Mouse (Mus musculus) intestine, embryonic 14.5 days (tissue): Measurements from ENCODE around the gene Smim6. TPM values are rescaled to one million over a fixed set of nuclear protein-coding genes. Genes with fewer than 3 reads are reported as not detected.

ENCODE experiments used
- ATAC-seq: fragments of 200-750 bp; cut with Nextera tagmentation; replicated peaks from 2 replicates; pipeline ENCODE4 v1.8.0; 2017; ENCODE audit warnings: low read depth, moderate number of reproducible peaks, moderate TSS enrichment, moderate library complexity; ENCODE audit not compliant: low FRiP score, low TSS enrichment
- DNase-seq: peaks from one replicate; pipeline ENCODE4 v3.0.0-alpha.2; 2018; ENCODE audit warnings: low spot score
- H3K27ac ChIP-seq: fragments of 300-500 bp; sonication (generic); 2 replicates; pipeline ENCODE4 v1.5.1; 2014; ENCODE audit warnings: low read depth, mild to moderate bottlenecking, control low read depth
- H3K27me3 ChIP-seq: fragments of 300-500 bp; sonication (generic); replicated peaks from 2 replicates; pipeline ENCODE4 v1.6.1; 2014; ENCODE audit warnings: low read length, control low read depth; ENCODE audit not compliant: control insufficient read depth, insufficient read depth
- H3K36me3 ChIP-seq: fragments of 300-500 bp; sonication (generic); 2 replicates; pipeline ENCODE4 v1.6.1; 2014; ENCODE audit warnings: low read length, control low read depth; ENCODE audit not compliant: control insufficient read depth, insufficient read depth
- H3K4me1 ChIP-seq: fragments of 300-500 bp; sonication (generic); replicated peaks from 2 replicates; pipeline ENCODE4 v1.6.1; 2014; ENCODE audit warnings: low read length, control low read depth, mixed read lengths; ENCODE audit not compliant: control insufficient read depth, insufficient read depth
- H3K4me2 ChIP-seq: fragments of 300-500 bp; sonication (generic); 2 replicates; pipeline ENCODE4 v1.6.1; 2014; ENCODE audit warnings: low read length
- H3K4me3 ChIP-seq: fragments of 300-500 bp; sonication (generic); 2 replicates; pipeline ENCODE4 v1.5.1; 2014; ENCODE audit warnings: low read depth, low read length, control low read depth, mixed read lengths
- H3K9ac ChIP-seq: fragments of 300-500 bp; sonication (generic); 2 replicates; pipeline ENCODE4 v1.6.1; 2014; ENCODE audit warnings: mild to moderate bottlenecking, low read length
- H3K9me3 ChIP-seq: fragments of 300-500 bp; sonication (generic); 2 replicates; pipeline ENCODE4 v1.6.1; 2016; ENCODE audit warnings: low read length, control low read depth; ENCODE audit not compliant: control insufficient read depth
- WGBS: fragments of 180-500 bp; shearing (Covaris S2); extraction: QIAGEN DNeasy Blood & Tissue Kit; methylation state at CpG from one replicate; pipeline ENCODE4 v1.1.7; 2014; 5-methylcytosine and 5-hydroxymethylcytosine counted together
- polyA plus RNA-seq: library from polyadenylated mRNA; unstranded; fragments of >200 nt; fragmentation: Nextera tagmentation; extraction: Ambion mirVana; gene quantifications from 2 replicates; pipeline ENCODE4 v1.2.1, GENCODE M21; 2014

The Smim6 gene
- polyA plus RNA-seq, 1 experiment from 2014 or later = 24.5 TPM

DNA sequence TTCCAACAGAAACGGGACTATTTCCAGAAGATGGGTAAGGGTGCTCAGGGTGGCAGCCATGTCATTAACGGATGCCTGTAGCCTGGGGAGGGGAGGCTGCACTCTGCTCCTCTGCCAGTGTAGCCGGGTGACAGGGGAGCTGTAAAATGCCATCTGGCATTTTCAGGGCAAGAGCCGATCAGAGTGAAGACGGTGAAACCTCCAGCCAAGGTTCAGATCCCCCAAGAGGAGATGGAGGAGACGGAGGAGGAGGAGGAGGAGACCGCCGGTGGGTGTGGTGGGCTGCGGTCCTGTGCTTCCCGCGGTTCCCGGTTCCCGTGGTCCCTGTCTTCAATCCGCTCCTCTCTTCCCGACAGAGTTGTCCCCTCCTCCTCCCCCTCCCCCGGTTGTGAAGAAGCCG lies 28.6 kb upstream of the Smim6 start:
- Histone ChIP-seq H3K36me3 (no peaks in the 10 kb centered on the region), H3K9ac (0 out of 2 replicates have a peak overlapping the region, but pooled peaks have one; percentile 3), H3K9me3 (no peaks in the 10 kb centered on the region), H3K4me3 (no peak overlapping the region), H3K27ac (no peak overlapping the region), H3K4me2 (peak overlapping the region; percentile 22), H3K4me1 (no peaks in the 10 kb centered on the region), H3K27me3 (no peaks in the 10 kb centered on the region)
- no peak for DNase-seq
- 23% methylated on average over 17 of the region's 17 CpGs for WGBS
- ATAC-seq = no peak

DNA sequence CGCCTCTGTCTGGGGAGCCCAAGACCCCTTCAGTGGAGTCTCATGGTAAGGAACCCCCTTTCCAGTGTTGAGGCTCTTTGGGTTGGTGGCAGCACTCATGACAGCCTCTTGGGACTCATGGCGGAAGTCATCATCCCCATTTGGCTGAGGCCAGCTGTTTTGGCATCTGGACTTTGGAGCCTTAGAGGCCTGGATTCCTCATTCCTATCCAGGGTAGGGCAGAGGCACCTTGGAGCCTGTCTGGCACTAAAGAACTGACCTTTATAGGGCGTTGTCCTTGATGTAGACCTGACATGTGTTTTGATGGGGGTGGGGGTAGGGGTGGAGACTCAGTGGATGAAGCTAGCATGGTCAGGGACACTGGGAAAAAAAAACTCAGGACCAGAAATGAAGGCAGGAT lies 27.5 kb upstream of the Smim6 start:
- H3K36me3 ChIP-seq = no peaks in the 10 kb centered on the region
- no peaks in the 10 kb centered on the region for H3K4me1 ChIP-seq
- H3K4me2 ChIP-seq = no peak overlapping the region
- H3K4me3 ChIP-seq = no peak overlapping the region
- H3K27ac ChIP-seq = no peak overlapping the region
- no peak overlapping the region for H3K9ac ChIP-seq
- ATAC-seq (no peak), DNase-seq (no peak)
- H3K9me3 ChIP-seq = no peaks in the 10 kb centered on the region
- 92% methylated on average over 3 of the region's 3 CpGs for WGBS
- no peaks in the 10 kb centered on the region for H3K27me3 ChIP-seq

DNA sequence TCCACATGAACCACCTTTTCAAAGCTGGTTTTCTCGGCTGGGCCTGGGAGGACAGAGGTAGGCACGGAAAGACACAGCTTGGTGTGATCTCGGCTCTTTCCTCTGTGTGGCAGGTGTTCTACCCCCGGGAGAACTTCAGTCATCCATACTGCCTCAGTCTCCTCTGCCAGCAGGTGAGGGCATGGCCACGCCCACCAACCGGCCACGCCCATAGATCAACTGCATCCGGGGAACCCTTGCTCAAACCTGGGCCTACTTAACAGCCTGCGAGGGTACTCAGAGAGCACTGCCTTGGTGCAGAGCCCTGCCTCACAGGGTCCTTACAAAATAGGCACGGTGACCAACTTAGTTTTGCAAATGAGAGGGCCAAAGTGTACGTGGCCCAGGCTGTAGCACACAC lies 26.5 kb upstream of the Smim6 start:
- H3K4me1 ChIP-seq = no peaks in the 10 kb centered on the region

GRCm38 (mm10) chr11:115886446-115886845 lies 25.4 kb upstream of the Smim6 start:
- 83% methylated on average over 11 of the region's 11 CpGs for WGBS
- Histone ChIP-seq H3K9me3 (no peaks in the 10 kb centered on the region), H3K27ac (no peak overlapping the region), H3K4me3 (no peak overlapping the region), H3K4me1 (no peaks in the 10 kb centered on the region), H3K9ac (no peak overlapping the region), H3K36me3 (no peaks in the 10 kb centered on the region), H3K4me2 (no peak overlapping the region), H3K27me3 (no peaks in the 10 kb centered on the region)
- DNase-seq (no peak), ATAC-seq (no peak)

More for the DNA sequence above, 26.5 kb upstream of the Smim6 start:
- Histone ChIP-seq H3K27me3 (no peaks in the 10 kb centered on the region), H3K36me3 (no peaks in the 10 kb centered on the region), H3K9me3 (no peaks in the 10 kb centered on the region), H3K9ac (no peak overlapping the region), H3K27ac (no peak overlapping the region), H3K4me3 (no peak overlapping the region), H3K4me2 (no peak overlapping the region)
- WGBS = 67% methylated on average over 11 of the region's 11 CpGs
- ATAC-seq (no peak), DNase-seq (no peak)

GRCm38 (mm10) chr11:115888020-115888419 lies 23.8 kb upstream of the Smim6 start:
- no peaks in the 10 kb centered on the region for H3K27me3 ChIP-seq
- H3K9me3 ChIP-seq = no peaks in the 10 kb centered on the region
- H3K4me1 ChIP-seq = no peaks in the 10 kb centered on the region
- no peak overlapping the region for H3K4me2 ChIP-seq
- WGBS = 90% methylated on average over 5 of the region's 5 CpGs
- no peak overlapping the region for H3K27ac ChIP-seq
- DNase-seq (no peak), ATAC-seq (no peak)
- H3K36me3 ChIP-seq = 0 out of 2 replicates have a peak, but pooled peaks cover 4% of the 10 kb centered on the region
- no peak overlapping the region for H3K4me3 ChIP-seq
- no peak overlapping the region for H3K9ac ChIP-seq

DNA sequence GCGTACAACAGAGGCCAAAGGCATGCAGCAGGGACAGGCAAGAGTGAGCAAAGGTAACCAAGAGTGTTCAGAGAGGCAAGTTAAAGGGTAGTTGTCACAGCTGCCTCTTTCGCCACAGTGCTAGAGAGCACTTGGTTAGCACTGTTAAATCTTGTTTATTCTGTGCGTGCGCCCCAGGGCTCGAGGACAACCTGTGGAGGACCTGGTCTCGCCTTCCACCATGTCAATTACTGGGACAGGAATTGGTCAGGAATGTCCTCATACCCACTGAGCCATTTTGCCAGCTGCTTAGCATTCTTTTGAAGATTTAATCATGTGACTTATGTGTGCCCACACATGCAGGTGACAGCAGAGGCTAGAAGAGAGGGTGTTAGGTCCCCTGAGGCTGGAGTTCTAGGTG lies 22.7 kb upstream of the Smim6 start:
- H3K4me1 ChIP-seq = no peaks in the 10 kb centered on the region
- no peaks in the 10 kb centered on the region for H3K9me3 ChIP-seq
- no peak overlapping the region for H3K4me2 ChIP-seq
- WGBS = 80% methylated on average over 6 of the region's 6 CpGs
- H3K4me3 ChIP-seq = no peak overlapping the region
- no peak for ATAC-seq
- H3K36me3 ChIP-seq = 0 out of 2 replicates have a peak, but pooled peaks cover 4% of the 10 kb centered on the region
- H3K27me3 ChIP-seq = no peaks in the 10 kb centered on the region
- H3K27ac ChIP-seq = no peak overlapping the region
- H3K9ac ChIP-seq = no peak overlapping the region
- no peak for DNase-seq

- ATAC-seq (no peak), DNase-seq (no peak)
- no peaks in the 10 kb centered on the region for H3K27me3 ChIP-seq
- H3K4me3 ChIP-seq = no peak overlapping the region
- H3K4me2 ChIP-seq = no peak overlapping the region
- no peak overlapping the region for H3K9ac ChIP-seq
- H3K9me3 ChIP-seq = no peaks in the 10 kb centered on the region
- H3K36me3 ChIP-seq = peaks cover 17% of the 10 kb centered on the region
- no peak overlapping the region for H3K27ac ChIP-seq
- 66% methylated on average over 6 of the region's 6 CpGs for WGBS
- H3K4me1 ChIP-seq = no peaks in the 10 kb centered on the region
Observed at GRCm38 (mm10) chr11:115892213-115892612, 19.6 kb upstream of the Smim6 start.

DNA sequence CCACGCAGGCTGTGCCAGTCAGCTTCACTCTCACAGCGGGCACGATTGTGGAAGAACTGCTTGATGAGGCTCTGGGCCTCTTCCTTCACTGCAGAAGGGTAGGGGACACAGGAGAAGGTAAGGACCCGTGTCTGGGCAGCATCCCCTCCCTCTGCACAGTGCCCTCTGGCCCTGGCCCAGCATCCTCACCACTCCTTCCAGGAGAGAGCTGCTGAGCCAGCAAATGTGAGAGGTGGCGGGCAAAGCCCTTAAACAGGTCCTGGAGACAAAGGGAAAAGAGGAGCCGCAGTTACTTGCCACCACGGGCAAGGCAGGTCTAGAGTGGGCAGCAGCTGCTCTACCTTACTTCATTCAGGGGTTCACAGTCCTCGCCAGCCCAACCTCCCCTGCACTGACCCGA lies 18.7 kb upstream of the Smim6 start:
- no peak overlapping the region for H3K4me3 ChIP-seq
- peaks cover 17% of the 10 kb centered on the region for H3K36me3 ChIP-seq
- H3K9ac ChIP-seq = no peak overlapping the region
- no peaks in the 10 kb centered on the region for H3K4me1 ChIP-seq
- no peak overlapping the region for H3K27ac ChIP-seq
- no peaks in the 10 kb centered on the region for H3K9me3 ChIP-seq
- H3K27me3 ChIP-seq = no peaks in the 10 kb centered on the region
- DNase-seq (no peak), ATAC-seq (no peak)
- 92% methylated on average over 9 of the region's 9 CpGs for WGBS
- no peak overlapping the region for H3K4me2 ChIP-seq

GRCm38 (mm10) chr11:115894755-115895520 lies 16.9 kb upstream of the Smim6 start:
- H3K9ac ChIP-seq = no peak overlapping the region
- no peak overlapping the region for H3K4me3 ChIP-seq
- WGBS = 72% methylated on average over 14 of the region's 14 CpGs
- no peaks in the 10 kb centered on the region for H3K9me3 ChIP-seq
- peaks cover 17% of the 10 kb centered on the region for H3K36me3 ChIP-seq
- no peak overlapping the region for H3K27ac ChIP-seq
- H3K4me1 ChIP-seq = peaks cover 4% of the 10 kb centered on the region
- H3K27me3 ChIP-seq = no peaks in the 10 kb centered on the region
- DNase-seq = no peak
- 0 out of 2 replicates have a peak, but pooled peaks have one; percentile 29 for ATAC-seq
- no peak overlapping the region for H3K4me2 ChIP-seq
